Mouse (Mus musculus): Measurements from ENCODE around the gene Tmem30b. TPM values are rescaled to one million over a fixed set of nuclear protein-coding genes. Genes with fewer than 3 reads are reported as not detected.

The Tmem30b gene
- total and polyA plus RNA-seq, 2 experiments from 2014 or later, result 0.38 to 0.53 TPM

DNA sequence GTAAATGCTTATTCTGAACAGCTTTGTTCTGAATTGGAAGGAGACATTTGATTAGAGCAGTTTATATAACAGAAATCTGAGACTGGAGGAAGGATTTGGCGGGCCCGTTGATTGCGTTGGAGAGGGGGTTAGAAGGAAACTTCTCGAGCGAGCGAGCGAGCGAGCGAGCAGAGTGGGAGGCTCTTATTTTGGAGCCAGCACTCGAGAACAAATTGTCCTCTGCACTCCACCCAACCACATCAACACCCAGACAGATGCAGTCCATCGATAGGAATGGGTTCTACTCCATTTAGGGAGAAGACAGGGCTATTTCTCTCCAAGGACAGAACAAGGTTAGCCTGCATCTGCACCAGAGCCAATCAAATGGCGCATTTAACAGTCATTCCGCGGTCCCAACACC is 39.1 kb downstream of the Tmem30b start:
- Histone ChIP-seq H3K4me3 (ENCODE audit: low read depth, low read length) (no peak overlapping the region), H3K27me3 (ENCODE audit: insufficient read depth, low read length) (no peaks in the 10 kb centered on the region), H3K27ac (ENCODE audit: low read depth, low read length) (no peak overlapping the region), H3K9me3 (ENCODE audit: low read length) (no peaks in the 10 kb centered on the region), H3K9ac (replicated peaks; ENCODE audit: low read length, poor library complexity, severe bottlenecking) (no peak overlapping the region), H3K4me1 (ENCODE audit: insufficient read depth, low read length) (no peaks in the 10 kb centered on the region), H3K4me2 (ENCODE audit: low read depth, low read length, poor library complexity, severe bottlenecking) (no peak overlapping the region), H3K36me3 (ENCODE audit: insufficient read depth, low read length) (no peaks in the 10 kb centered on the region)
- DNase-seq (ENCODE audit: low spot score) (no peak), ATAC-seq (ENCODE audit: low FRiP score) (no peak)
- 77% methylated on average over 14 of the region's 14 CpGs for WGBS
- no peak for TF ChIP-seq CTCF (IDR thresholded peaks at IDR 0.05)

- no peak for ATAC-seq (ENCODE audit: low FRiP score)
- H3K27ac ChIP-seq (ENCODE audit: low read depth, low read length), result no peak overlapping the region
- 87% methylated on average over 5 of the region's 5 CpGs for WGBS
Observed at GRCm38 (mm10) chr12:73506648-73507047, 39.5 kb downstream of the Tmem30b start.

GRCm38 (mm10) chr12:73500689-73501326 is 45.4 kb downstream of the Tmem30b start:
- Histone ChIP-seq H3K9ac (replicated peaks; ENCODE audit: low read length, poor library complexity, severe bottlenecking) (no peak overlapping the region), H3K27ac (ENCODE audit: low read depth, low read length) (no peak overlapping the region), H3K4me2 (ENCODE audit: low read depth, low read length, poor library complexity, severe bottlenecking) (no peak overlapping the region), H3K4me1 (ENCODE audit: insufficient read depth, low read length) (no peaks in the 10 kb centered on the region), H3K36me3 (ENCODE audit: insufficient read depth, low read length) (no peaks in the 10 kb centered on the region), H3K27me3 (ENCODE audit: insufficient read depth, low read length) (no peaks in the 10 kb centered on the region), H3K4me3 (ENCODE audit: low read depth, low read length) (no peak overlapping the region), H3K9me3 (ENCODE audit: low read length) (no peaks in the 10 kb centered on the region)
- no peak for TF ChIP-seq CTCF (IDR thresholded peaks at IDR 0.05)
- no peak for ATAC-seq (ENCODE audit: low FRiP score)
- no peak for DNase-seq (ENCODE audit: low spot score)
- 63% methylated on average over 5 of the region's 5 CpGs for WGBS

More at GRCm38 (mm10) chr12:73506648-73507047, 39.5 kb downstream of the Tmem30b start:
- no peak for DNase-seq (ENCODE audit: low spot score)
- Histone ChIP-seq H3K4me1 (ENCODE audit: insufficient read depth, low read length) (no peaks in the 10 kb centered on the region), H3K27me3 (ENCODE audit: insufficient read depth, low read length) (no peaks in the 10 kb centered on the region), H3K4me3 (ENCODE audit: low read depth, low read length) (no peak overlapping the region), H3K36me3 (ENCODE audit: insufficient read depth, low read length) (no peaks in the 10 kb centered on the region), H3K9ac (replicated peaks; ENCODE audit: low read length, poor library complexity, severe bottlenecking) (no peak overlapping the region), H3K9me3 (ENCODE audit: low read length) (no peaks in the 10 kb centered on the region), H3K4me2 (ENCODE audit: low read depth, low read length, poor library complexity, severe bottlenecking) (no peak overlapping the region)
- no peak for TF ChIP-seq CTCF (IDR thresholded peaks at IDR 0.05)

- DNase-seq (ENCODE audit: low spot score) (no peak), ATAC-seq (ENCODE audit: low FRiP score) (no peak)
- Histone ChIP-seq H3K27ac (ENCODE audit: low read depth, low read length) (no peak overlapping the region), H3K27me3 (ENCODE audit: insufficient read depth, low read length) (no peaks in the 10 kb centered on the region), H3K9ac (replicated peaks; ENCODE audit: low read length, poor library complexity, severe bottlenecking) (no peak overlapping the region), H3K4me3 (ENCODE audit: low read depth, low read length) (no peak overlapping the region), H3K9me3 (ENCODE audit: low read length) (no peaks in the 10 kb centered on the region), H3K36me3 (ENCODE audit: insufficient read depth, low read length) (no peaks in the 10 kb centered on the region), H3K4me1 (ENCODE audit: insufficient read depth, low read length) (no peaks in the 10 kb centered on the region), H3K4me2 (ENCODE audit: low read depth, low read length, poor library complexity, severe bottlenecking) (no peak overlapping the region)
- no peak for TF ChIP-seq CTCF (IDR thresholded peaks at IDR 0.05)
- WGBS, result 85% methylated on average over 10 of the region's 10 CpGs
Observed at GRCm38 (mm10) chr12:73495172-73495571, 51.0 kb downstream of the Tmem30b start.

DNA sequence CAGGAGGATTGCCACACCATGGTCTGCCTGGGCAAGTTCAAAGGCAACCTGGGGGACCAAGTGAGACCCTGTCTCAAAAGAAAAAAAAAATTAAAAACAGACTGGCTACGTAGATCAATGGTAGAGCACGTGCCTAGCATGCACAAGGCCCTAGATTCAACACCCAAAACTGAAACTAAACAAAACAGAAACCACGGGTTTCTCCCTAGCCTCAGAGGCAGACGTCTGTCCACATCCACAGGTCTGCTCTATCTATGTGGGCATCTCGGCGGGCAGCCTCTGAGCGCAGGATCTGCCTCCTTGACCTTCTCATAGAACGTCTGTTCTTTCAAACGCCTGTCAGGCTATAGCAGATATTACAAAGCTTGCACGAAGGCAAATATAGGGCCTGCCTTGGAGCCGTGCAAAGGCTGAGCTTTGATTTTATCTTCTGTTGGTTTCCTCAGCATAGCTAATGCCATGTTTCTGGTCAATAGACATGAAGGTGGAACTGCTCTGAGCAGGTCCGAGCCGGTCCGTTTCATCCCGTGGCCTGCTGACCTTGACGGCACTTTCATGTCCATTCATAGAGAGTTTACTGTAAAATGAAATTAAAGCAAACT is 52.2 kb downstream of the Tmem30b start:
- TF ChIP-seq CTCF (IDR thresholded peaks at IDR 0.05), result no peak
- no peak overlapping the region for H3K9ac ChIP-seq (replicated peaks; ENCODE audit: low read length, poor library complexity, severe bottlenecking)
- no peaks in the 10 kb centered on the region for H3K4me1 ChIP-seq (ENCODE audit: insufficient read depth, low read length)
- H3K4me2 ChIP-seq (ENCODE audit: low read depth, low read length, poor library complexity, severe bottlenecking), result no peak overlapping the region
- no peak for DNase-seq (ENCODE audit: low spot score)
- no peak overlapping the region for H3K27ac ChIP-seq (ENCODE audit: low read depth, low read length)
- no peaks in the 10 kb centered on the region for H3K36me3 ChIP-seq (ENCODE audit: insufficient read depth, low read length)
- 88% methylated on average over 16 of the region's 16 CpGs for WGBS
- H3K9me3 ChIP-seq (ENCODE audit: low read length), result no peaks in the 10 kb centered on the region
- H3K4me3 ChIP-seq (ENCODE audit: low read depth, low read length), result no peak overlapping the region
- no peak for ATAC-seq (ENCODE audit: low FRiP score)
- no peaks in the 10 kb centered on the region for H3K27me3 ChIP-seq (ENCODE audit: insufficient read depth, low read length)

Other genes starting within 250 kb of the Tmem30b start
- gene Prkch, start 38.4 kb upstream of the Tmem30b start, total RNA-seq (2014; rRNA removed), result 16.2 and 20.0 TPM in 2 replicates
- gene Prkch, start 38.4 kb upstream of the Tmem30b start, polyA plus RNA-seq (2015; fragmentation: Nextera tagmentation; extraction: Ambion mirVana), result 6.9 and 9.9 TPM in 2 replicates